Mouse (Mus musculus): Measurements from ENCODE around the gene Pptc7.
A peak's percentile ranks its signal among the peaks of the same experiment; 100 is the strongest.

The Pptc7 gene

DNA sequence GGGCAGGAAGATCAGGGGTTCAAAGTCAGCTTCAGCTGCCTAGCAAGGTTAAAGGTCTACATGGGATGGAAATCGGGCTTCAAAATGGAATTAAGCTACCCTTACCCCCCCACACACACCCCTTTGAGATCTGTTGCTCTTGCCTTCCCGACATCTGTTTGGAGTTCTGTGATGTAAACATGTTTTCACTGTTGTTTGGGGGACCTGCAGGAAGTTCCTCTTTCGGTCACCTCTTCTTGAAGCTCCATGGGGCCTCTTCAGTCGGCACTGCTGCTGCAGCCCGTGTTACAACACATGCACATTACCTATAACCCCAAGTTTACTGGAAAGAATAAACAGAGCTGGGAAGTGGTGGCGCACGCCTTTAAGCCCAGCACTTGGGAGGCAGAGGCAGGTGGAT is 17.0 kb upstream of the Pptc7 start:
- DNase-seq (ENCODE audit: low spot score) = no peak

DNA sequence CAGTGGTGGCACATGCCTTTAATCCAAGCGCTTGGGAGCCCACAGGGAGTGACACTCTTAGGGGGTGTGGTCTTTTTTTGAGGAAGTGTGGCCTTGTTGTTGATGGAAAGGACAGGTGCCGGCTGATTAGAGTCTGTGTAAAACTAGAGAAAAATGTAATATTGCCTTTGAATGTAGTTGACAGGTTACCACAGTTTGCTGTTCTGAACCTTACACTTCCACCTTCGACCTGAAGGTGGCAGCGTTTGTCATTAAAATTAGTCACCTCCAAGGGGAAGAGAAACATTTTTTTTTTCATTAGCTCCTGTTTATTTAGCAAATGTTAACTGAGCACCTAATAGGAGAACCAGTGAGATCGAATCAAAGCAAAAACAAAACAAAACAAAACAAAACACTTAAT is 16.3 kb upstream of the Pptc7 start:
- peak; percentile 65 for DNase-seq (ENCODE audit: low spot score)

DNA sequence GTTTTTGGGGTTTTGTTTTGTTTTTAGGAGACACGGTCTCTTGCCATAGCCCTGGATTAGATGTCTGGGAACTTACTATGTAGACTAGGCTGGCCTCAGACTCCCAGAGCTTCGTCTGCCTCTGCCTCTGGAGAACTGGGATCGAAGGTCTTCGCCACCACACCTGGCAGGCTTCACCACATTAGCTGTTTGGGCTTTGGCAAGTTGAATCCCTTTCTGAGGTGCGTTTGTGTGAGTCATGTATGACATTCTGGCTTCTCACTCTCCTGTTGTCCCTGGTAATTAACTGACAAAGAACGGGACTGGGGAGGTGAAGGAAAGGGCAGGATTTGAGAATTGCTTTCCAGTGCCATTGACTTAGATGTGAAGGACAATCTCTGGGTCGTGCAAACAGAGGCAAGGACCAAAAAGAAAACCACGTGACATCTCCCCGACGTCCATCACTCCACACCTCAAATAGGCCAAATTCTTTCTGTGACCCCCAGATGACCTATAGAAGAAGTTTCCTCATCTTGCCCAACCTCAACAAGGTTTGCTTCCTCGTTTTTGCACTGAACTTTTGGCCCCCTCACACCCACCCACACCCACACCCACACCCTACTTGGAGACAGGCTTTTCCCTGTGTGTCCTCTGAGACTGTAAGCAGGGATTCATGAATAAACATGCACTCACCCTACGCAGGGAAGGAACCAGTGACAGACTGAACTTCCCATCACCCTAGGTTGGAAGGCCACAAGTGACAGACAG is 15.1 kb upstream of the Pptc7 start:
- no peak for DNase-seq (ENCODE audit: low spot score)

DNA sequence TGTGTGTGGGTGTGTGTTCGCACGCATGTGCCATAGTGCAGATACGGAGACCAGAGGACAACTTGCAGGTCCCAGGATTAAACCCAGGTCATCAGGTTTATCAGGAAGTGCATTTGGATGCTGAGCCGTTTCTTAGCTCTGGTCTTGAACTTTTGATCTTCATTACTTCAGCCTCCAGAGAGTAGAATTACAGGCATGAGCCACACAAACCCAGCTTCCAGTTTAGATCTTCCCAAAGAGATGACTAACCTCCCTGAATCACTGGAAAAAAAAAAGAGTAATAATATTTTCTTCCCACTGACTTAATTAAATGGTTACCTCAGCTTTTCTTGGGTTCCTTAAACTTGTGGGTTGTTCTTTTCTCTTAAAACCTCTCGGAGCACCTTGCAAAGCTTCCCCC is 11.3 kb upstream of the Pptc7 start:
- DNase-seq (ENCODE audit: low spot score) = no peak

DNA sequence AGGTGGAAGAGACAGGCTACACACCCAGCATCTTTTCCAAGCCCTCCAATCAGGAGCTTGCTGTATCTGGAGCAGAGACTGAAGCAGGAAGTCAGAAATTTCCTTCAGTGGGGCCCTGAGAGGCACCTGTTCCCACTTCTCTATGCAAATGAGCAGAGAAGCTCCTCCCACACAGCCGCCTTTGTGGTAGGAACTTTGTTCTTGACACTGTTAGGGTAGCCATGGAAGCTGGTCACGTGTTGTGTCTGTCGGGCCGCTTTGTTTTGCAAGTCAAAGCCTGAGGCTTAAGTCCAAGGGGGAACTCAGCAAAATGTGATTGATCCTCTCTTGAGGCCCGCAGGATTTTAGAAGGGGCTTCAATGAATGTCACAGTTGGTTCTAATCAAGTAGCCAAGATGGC is 9.4 kb upstream of the Pptc7 start:
- DNase-seq (ENCODE audit: low spot score) = peak; percentile 87

DNA sequence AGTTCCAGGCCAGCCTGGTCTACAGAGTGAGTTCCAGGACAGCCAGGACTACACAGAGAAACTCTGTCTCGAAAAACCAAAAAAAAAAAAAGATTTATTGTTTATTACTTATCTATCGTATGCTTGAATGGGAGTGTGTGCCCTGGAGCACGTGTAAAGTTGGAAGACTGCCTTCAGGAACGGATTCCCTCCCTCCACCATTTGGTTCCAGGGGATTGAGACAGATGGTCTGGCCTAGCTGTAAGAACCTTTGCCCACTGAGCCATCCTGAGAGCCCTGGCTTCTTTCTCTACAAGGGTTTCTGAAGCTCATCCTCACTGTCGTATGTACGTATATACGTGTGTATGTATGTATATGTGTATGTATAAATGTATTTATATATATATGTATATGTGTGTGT is 5.2 kb upstream of the Pptc7 start:
- no peak for DNase-seq (ENCODE audit: low spot score)

DNA sequence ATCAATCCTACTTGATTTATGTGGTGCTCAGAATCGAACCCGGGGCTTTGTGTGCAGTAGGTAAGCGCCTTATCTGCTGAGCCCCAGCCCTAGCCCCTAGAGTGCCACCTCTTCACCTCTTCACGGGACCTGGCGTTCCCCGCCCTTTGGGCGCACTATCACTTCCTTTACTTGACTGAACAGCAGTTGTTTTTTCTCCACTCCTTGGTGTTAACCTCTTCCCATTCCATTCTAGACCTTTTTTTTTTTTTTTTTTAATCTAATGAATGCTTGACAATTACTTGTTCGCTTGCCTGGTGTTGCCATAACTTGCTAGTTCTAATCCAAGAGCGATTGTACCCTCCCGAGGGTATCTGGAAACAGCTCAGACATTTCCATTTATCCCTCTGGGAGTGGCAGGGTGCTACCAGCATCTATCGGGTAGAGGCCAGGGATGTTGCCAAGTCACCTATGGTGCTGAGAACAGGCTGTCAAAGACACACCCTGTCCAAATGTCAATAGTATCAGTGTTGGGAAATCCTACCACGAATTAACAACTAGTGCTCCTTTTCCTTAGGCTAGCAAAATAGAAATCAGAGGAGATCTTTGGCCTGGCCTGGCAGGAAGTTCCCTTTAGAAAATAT is 4.3 kb upstream of the Pptc7 start:
- DNase-seq (ENCODE audit: low spot score) = no peak

DNA sequence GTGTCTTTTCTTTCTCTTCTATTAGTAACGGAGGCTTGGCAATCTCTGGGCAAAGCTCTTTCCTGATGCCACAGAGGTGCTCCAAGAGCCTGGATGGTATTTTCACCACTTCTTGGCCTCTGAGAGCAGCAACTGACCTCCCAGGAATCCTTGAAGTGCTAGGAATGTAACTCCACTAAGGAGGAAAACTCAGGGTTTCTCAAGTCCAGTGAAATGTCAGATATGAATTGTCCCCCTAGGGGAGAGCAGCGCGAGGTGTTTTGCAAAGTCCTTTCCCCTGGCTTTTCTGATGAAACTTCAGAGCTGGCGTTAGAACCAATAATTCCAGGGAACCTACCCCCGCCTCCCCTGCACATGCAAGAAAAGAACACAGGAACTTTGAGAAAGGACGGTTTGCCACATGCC is 3.7 kb upstream of the Pptc7 start:
- no peak for DNase-seq (ENCODE audit: low spot score)

DNA sequence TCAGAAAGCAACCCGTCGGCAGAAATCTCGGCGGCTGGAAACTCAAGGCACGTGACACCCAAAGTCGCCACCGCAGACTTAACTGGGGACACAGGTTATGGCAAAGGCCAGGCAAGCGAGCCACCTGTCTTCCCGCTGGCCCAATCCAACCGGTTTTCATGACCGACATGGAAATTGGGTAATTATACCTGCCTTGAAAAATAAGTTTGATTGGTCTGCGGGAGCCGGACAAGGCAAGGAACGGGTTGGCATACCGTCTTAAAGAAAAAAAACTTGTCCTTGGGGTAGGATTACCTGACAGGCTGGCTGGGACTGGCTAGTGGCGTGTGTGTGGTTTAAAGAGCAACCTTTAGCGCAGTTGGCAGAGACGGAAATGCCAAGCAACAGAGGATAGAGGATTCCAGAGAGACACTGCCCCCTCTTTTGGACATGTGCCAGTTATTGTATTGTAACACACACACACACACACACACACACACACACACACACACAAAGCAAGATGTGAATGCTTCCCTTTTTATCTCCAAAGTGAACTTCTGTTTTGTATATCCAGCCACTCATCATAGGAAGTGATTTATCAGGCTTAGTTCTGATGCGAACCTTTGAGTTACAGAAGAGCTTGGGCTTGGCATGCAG is 3.2 kb upstream of the Pptc7 start:
- DNase-seq (ENCODE audit: low spot score) = no peak

DNA sequence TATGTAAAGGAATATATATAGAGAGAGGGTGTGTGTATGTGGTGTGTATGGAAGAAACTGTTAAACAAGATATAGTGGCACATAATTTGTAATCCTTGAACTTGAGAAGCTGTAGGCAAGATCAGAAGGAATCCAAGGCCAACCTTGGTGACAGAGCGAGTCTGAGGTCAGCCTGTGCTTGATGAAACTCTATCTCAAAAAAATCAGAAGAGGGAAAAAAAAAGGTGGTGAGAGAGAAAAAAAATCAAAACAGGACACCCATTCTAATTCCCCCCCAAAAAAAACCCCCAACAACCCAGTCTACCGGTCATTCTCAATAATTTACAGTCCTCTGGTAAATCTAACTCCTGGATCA is 360 bp upstream of the Pptc7 start:
- DNase-seq (ENCODE audit: low spot score) = no peak

DNA sequence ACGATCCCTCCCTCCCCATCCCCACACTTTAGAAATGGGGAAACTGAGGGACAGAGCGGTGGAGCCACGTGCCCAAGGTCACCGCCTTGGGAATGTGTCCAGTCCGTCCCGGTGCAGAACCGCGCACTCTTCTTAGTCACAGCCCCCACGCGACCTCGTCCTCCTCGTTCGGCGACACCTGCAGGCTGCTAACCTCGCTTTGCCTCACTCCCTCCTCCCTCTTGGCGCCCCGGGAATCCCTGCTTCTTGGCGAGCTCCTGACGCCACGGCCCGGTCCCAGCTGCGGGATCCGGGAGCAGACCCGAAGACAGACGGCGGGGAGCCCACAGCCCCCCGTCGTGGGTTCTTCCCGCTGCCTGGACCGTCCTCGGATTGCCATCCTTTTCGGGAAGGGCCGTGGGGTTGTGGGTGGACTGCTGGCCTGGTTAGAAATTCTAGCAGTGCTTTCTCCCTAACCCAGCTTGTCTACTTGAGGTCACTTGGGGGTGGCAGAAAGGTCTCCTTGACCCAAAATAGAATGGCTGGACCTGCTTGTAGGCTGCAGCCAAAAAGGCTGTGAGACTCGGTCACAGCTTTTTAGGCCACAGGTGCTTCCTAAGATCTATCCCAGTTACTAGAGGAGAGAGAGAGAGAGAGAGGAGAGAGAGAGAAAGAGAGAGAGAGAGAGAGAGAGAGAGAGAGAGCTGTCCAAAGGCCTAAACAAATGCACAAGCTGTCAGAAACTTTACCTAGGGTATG is 1.0 kb downstream of the Pptc7 start:
- DNase-seq (ENCODE audit: low spot score) = no peak

DNA sequence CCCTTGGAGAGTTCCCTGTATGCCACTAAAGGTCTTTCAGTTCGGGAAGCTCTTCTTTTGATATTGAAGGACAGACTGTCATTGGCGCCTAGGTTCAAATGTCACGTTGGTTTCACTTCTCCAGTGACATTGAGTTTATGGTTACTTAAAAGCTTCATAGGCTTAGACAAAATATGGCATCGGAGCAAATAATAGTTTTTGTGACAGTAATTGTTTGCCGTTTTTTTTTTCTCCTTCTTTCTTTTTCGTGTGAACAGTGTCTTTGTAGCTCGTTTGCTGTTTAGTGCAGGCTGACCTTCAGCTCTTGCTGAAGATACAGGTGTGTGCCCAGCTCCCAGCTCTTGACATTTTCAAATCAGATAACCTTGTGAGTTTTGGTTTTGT is 1.6 kb downstream of the Pptc7 start:
- no peak for DNase-seq (ENCODE audit: low spot score)

DNA sequence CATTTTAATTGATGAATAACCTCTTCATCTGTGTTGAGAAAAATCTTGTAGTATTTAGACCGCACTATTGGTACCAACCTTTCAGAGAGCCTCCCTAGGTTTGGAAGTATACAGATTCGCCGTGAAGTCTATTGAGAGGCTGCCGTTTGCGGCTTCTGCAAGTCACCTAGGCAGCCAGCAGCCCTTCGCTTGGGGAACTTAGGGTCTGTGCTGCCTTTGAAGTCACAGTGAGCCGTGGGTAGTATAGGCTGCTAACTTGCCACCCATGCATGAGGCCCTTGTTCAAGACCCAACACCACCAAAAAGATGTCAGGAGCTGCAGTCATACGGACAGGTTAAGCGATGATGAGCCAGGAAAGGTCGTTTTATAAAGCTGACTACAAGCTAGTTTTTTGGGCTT is 2.0 kb downstream of the Pptc7 start:
- no peak for DNase-seq (ENCODE audit: low spot score)

DNA sequence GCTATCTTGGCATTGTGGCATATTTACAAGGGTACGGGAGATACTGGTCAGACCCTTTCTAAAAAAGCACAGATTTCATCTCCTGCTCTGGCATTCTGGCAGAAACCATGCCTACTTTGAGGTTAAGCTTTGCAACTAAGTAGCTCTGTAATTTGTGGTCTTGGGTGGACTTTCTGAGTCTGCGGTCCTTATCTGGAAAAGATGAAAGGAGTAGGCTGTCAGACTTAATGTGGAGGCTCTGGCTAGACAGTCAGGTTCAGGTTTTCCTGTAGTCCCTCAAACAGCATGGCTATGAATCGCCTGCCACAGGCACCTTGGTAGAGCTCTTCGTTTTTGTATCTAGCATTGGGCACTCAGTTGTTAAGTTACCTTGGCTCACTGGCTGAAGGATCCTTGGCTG is 2.9 kb downstream of the Pptc7 start:
- DNase-seq (ENCODE audit: low spot score) = no peak

DNA sequence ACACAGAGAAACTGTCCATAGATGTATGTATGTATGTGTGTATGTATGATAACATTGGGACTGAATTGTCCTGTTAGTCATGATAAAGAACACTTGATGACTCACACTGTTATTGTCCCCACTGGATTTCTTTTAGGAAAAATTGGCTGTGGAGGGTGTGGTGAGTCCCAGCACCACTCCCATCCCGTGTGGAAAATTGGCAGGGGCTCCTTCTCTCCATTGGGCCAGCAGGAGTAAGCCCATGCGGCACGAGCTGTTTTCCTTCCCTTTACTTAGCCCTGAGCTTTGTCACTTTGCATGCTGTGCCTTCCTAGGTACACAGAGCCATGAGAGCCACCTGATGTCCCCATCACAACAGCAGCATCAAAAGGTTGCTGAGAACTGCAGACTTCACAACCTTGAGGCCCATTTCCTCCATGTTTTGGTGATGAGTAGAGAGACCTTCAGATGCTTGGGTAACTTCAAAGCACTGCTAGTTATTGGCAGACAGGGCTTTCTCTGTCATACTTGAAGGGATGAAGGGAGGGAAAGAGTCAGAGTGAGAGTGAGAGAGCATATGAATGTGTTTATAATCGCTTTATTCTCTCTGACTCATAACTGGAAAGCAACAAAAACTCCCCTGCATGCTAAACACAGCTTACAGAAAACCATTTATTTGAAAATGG is 4.1 kb downstream of the Pptc7 start:
- DNase-seq (ENCODE audit: low spot score) = peak; percentile 82

DNA sequence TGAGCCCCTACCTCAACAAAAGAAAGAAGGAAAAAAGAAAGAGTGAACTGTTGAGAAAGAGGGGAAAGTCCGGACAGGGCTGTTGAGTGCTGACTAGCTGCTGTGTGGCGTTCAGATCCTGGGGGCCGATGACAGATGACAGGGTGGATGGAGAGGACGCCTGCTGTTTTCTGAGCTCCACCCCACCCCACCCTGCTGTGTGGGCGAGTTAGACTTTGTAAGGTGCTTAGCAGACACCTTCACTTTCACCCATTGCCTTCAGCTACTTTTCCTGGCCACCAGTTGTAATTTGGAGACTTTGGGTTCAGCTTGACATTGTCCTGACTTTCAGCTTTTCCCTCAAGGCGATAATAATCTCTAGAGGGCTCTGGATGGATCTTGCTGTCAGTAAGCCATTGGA is 7.0 kb downstream of the Pptc7 start:
- peak; percentile 58 for DNase-seq (ENCODE audit: low spot score)

DNA sequence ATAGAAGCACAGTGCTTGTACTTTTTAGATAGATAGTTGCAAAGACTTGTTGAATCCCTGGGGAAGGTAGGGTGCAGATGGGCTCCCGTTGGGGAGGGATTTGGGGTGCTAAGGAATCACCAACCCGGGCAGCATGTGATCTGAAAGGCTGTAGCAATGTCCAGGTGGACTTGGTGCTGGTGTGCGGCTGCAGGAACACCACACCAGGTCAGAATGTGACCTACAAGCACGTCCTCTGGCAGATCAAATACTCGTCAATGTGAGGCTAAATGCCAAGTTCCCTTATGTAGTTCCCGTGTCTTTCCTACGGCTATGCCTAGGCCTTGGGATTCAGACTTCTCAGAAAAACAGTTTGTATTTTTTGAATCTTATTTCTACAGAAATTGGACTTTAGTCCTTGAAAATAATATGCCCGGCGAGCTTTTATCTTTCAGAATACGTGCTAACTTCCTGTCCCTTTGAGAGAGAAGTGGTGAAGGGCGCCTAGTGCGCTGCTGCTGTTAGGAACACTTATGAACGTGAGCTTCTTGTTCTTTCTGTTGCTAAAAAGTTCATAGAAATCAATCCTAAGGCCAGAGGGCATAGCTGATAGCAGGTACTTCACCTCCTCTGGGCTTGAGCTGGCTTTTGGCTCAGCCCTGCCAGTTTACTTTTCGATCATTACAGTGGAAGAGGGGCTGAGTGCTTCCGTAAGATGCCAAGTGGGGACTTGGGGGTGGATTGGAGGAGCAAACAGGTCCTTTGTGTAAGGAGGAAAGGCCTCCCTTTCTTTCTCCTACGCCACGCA is 7.6 kb downstream of the Pptc7 start:
- peak; percentile 38 for DNase-seq (ENCODE audit: low spot score)

DNA sequence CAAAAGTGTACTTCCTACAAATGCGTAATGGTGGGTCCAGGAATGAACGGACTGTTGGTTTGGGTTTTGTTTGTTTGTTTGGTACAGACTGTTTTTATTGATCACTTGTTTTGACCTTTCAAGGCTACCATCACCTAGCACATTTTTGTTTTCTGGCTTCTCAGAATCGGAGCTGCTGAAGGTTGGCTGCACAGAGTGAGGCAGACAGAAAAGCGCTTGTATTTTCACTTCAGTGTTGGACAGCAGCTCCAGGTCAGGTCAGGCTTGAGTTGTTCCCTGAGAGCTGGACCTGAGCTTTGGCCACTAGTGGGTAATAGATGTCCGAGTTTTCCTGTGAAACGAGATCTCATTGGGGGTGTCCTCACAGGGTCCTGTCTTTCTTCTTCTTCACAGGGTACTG is 9.0 kb downstream of the Pptc7 start:
- DNase-seq (ENCODE audit: low spot score) = no peak

DNA sequence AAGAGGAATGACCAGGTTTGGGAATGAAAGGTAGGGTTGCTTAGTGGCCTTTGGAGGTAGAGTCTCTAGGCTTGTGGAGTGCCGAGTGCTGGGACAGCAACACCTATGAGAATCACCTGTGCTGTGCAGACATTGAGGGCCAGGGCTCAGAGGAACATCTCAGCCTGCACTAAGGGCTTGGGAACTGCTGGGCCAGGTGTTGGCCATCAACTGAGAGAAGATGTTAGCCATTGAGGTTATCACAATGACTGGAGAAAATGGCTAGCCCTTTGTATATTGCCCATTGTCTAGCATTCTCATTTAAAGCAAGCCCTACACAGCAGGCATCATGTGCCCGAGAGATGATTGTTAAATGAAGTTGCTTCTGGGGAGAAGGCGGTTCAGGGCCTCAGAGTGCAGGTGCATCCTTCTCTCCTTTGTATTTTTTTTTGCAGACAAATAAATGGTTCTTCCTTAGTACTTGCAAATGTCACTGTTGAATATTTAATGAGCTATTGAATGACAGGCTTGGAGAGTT is 10.1 kb downstream of the Pptc7 start:
- DNase-seq (ENCODE audit: low spot score) = no peak

DNA sequence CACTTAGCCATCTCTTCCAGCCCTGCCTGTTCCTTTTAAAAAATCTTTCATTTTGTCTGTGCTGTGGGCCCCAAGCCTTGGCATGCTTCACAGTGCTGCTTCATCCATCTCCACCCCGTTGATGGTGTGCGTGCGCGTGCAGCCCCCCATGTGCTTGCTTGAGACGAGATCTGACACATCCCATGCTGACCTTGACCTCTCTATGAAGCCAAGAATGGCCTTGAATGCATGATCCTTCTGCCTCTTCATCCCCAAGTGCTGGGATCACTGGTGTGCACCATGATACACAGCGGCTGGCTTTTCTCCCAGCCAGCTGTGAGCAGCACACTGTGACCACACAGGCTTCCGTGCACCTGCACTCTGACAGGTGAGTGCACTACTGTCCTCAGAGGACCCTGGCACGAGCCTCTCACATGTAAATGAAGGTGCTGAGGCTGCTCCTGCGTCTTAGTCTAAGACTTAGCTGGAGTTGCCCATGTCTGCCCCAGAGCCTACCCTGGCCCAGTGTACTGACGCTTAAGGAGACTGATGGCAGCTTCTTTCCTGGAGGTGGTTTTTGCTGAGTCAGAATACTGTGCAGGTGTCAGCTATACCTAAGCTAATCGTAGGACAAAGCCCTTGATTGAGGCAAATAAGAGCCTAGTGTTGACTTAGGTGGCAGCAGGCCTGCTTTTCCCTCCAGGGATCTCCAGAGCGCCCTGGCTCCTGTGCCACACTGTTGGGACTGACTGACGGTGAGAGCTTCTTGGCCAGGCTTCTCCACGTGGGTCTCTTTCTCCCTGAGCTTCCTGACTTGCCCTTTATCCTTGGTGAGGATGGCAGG is 11.2 kb downstream of the Pptc7 start:
- DNase-seq (ENCODE audit: low spot score) = no peak
